Mouse (Mus musculus) layer of hippocampus, adult 8-10 months (tissue): ENCODE results near the gene Med8. TPM values are rescaled to one million over a fixed set of nuclear protein-coding genes. Genes with fewer than 3 reads are reported as not detected.
A peak's percentile ranks its signal among the peaks of the same experiment; 100 is the strongest.

Source experiments
- DNase-seq, 2 experiments: peaks; one replicate each; pipeline ENCODE4 v3.0.0; 2022; ENCODE audit warnings: low spot score in 2 of 2
- total RNA-seq, 4 experiments: library from RNA; stranded (reverse); gene quantifications; 2 replicates each; pipeline ENCODE4 v1.2.4; 2022

Med8 gene
- total RNA-seq, 4 experiments from 2014 or later = 54.8 to 59.6 (median 56.1) TPM

DNA sequence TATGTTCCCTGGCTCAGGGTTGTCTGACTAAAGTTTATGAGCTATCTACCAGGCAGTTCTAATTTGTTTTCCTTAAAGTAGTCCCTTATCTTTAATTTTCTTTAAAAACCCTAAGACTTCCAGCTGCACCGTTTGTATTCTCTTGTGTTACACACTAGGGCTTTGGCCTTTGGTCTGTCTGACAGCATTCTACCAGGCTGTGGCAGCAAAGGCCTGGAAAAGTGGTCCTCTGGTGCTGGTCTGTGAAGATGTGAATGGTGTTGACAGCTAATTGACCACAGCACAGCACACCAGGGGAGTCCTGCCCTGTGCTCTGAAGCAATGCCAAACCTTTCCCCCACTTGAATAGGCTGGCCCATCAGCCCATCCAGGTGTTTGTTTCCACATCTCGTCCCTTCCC, 6.6 kb downstream of the Med8 start:
- peak in 1 of 2 experiments; percentile 21 for DNase-seq

DNA sequence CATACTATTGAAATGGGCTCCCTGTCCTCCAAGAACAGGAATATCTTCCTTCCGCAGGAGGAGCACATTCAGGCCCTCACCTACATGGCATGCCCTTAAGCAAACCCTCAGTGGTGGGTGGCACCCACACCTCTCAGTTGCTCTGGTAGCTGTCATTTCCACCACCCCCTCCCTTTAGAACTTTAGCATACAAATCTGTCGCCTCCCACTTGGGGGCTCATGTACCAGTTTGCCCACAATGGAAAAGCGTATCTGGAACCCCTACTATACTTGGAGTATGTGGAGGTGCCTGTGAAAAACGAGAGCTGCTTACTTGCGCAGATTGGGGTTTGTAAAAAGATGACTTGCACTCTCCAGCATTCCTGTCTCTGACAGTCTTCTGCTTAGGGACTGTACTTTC, 7.2 kb downstream of the Med8 start:
- DNase-seq = no peak

DNA sequence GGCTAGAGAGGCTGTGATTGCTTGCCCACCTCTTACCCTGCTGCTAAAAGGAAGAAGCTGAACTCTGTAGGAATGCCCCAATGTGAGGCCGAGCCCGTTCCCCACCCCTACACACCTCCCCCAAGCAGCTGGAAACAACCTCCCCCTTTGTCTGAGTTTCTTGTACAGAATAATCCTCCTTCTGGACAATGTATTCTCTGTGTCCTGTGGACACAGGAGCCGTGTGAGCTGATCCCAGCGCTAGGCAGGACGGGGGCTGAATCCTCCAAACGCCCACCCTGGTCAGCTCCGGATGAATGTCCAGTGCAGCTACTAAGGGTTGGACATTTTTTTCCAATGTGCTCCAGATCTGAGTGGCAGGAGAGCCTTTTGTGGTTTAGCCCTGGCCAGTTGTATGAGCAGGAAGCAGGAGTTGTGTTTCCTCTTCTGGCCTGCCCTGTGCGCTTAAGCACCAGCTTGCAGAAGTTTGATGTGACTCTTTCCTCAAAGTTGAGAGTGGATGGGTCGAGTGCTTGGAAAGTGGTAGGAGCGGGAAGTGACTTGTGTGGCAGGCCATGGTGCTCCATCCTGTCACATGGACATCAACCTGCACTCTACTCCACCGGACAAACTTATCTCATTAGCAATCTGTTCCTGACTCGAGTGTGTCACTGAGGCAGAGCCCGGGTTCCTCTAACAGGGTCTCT, 8.1 kb downstream of the Med8 start:
- peak in 1 of 2 experiments; percentile 14 for DNase-seq

DNA sequence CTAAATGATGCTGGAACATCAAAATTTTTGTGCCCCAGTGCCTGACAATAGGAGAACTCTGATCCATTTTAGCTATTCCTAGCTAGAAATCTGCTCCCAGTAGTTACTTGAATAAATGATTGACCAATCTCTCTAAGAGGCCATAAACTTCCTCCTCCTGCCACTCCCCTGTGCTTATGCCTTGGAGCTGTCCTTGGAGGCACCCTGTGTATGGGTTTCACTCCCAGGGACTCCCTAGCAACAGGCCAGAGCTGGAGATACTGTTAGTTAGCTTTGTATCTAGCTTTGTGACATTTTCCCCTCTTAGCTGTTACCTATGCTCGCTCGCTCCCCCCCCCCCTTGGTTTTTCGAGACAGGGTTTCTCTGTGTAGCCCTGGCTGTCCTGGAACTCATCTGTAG, 12.2 kb downstream of the Med8 start:
- DNase-seq = no peak

DNA sequence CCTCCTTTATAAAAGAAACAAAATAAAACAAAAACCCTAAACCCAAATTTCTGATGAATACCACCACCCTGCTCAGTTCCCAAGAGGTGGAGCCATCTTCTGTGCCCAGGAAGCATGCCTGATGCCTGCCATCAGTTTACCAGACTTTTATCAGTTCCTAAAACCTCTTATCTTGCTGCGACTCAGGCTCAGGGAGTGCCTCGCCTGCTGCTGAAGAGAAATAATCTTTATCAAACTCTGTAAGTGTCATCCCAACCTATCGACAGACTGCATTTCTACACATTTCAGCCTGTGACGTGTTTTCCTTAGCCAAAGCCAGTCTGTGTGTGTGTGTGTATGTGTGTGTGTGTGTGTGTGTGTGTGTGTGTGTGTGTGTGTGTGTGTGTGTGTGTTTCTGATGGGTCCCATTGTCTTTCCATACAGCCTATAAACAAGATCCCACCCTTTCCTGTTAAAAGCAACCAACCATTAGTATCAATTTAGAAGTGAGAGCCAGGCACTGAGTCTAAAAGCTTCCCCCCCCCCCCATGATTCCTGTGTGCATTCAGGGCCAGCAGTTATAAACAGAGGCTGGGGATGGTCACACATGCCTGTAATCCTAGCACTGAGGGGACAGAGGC, 15.5 kb downstream of the Med8 start:
- DNase-seq = no peak

DNA sequence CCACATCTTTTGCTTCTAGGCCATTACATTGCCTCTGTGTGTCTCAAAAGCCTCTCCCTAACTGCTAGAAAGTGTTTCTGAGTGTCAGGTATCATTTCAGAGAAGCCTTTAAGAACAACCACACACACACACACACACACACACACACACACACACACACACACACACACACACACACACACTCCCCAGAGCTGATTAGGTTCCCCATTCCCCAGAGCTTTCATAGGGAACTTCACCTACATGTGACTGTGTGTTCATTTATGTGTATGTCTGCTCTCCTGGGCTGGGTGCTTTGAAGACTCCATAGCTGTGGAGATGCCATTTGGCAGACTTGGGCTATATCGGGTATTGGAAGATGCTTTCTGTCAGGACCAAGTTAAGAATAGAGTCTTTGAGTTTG, 16.2 kb downstream of the Med8 start:
- no peak for DNase-seq

DNA sequence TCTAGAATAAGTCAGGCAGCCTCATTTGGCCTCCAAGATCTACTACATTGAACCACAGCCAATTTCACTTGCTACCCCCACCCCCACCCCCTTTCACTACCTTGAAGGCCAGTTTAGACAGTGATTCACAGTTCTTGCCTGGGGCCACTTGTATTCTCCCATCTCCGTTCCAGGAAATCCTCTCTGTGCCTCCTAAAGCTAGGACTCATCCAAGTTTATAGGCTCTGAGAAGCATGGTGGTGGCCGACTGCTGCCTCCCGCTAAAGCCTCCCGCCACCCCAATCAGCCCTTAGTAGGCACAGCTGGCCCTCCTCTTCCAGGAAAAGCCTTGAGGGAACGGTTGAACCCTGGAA, 18.3 kb downstream of the Med8 start:
- no peak for DNase-seq

DNA sequence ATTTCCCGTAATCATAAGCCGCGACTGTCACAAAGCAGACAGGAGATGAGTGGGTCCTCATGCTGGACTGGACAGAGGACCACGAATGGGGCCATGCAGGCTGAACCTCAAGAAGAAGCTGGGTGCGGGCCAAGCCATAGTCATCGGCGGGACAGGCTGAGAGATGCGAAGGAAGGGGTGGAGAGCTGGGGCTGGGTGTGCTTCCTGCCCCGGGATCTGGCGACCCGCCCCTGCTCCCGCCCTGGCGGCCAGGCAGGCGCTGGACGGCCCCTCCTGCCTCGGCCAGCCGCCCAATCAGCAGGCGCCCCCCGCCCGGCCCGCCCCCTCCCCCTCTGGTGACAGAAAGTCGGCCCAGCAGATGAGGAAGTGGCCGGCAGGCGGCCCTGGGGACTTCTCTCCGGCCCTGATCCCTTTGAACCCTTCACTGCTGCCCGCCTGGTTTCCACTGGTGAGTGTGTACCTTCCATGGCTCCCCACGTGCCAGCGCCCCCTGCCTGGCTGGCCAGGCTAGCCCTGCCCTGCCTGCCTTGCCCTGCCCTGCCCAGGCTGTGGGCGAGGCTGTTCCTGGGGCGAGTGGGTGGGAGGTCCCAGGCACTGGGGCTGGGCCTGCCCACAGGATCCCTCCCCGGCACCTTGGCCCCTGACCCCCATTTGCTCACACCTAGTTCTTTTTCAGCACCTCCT, 18.8 kb downstream of the Med8 start, which contains the start of gene Elovl1:
TSS of gene Elovl1 (plus strand) at position 326 of the 684 bp plus-strand sequence.
- peak; percentile 71 to 73 for DNase-seq

DNA sequence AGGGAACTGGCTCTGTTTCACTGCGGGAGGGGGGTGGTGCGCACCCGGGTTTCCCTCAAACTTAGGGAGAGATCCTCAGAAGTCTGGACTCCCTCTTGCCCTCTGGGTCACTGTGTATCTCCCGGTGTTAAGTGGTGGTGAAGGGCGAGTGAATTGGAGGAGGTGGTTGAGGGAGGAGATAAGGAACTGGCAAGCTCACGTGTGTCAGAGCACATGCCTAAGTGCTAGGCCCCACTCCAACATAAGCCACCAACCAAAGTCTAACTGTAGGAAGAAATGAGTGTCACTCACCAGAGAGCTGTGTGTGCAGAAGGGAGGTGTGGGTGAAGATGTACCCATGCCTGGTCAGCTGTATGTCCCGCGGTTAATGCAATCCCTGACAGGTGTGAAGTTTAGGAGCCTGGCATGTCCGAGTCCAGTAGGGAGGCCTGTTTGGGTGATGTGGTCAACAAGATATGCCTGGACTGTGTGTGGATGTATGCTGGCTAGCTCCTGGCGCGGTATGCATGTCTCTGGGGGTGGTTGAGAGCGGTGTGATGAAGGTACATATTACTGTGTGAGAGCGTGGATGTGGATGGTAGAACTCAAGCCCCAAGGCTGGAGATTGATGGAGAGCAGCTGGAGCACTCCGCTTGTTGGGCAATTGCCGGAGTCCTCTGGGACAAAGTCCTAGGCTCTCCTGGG, 19.5 kb downstream of the Med8 start:
- DNase-seq = no peak

DNA sequence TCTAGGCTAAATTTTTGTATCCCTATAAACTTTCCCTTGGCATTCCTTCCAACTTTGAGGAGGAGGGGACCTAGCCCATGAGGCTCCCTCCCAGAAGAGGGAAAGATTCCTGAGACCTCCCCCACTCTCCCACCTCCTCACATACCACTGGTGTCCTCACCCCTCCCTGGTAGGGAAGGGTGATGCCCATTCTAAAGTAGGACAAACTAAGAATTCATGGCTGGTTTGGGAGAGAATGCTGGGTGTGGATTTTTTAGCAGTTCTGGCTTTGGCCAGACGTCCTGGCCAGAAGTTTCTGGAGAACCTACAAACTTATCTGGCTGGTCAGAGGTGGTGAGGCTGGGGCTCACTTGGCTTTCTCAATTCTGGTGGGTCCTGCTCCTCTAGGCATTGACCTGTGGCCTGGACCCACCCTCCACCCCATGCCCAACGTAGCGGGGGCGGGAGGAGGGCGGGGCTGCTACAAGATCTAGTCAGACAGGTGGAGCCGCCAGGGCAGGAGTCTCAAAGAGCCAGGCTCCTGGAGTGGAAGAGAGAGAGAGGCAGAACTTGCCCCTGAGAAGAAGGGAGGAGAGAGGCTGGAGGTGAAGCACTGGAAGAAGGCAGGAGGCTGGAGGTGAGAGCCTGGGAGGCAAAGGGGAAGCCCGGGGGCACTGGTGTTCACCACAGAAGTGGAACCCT, 20.2 kb downstream of the Med8 start:
- DNase-seq = no peak

DNA sequence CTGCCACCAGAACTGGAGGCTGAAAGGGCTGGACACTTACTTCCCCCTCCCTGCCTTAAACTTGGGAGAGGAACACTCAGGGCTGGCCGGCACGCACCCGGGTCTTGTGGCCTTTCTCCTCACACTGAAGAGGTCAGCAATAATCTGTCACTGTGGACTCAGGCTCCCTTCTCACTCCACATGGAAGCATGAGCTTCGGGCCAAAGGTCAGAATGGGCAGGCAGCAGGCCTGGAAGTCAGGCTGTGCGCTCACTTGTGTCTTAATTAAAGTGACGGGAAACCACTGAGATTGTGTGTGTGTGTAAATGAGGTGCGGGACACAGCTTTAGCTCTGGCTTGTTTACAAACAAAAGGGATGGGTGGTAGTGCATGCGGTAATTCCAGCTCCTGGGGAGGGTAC, 23.2 kb downstream of the Med8 start:
- DNase-seq = no peak

DNA sequence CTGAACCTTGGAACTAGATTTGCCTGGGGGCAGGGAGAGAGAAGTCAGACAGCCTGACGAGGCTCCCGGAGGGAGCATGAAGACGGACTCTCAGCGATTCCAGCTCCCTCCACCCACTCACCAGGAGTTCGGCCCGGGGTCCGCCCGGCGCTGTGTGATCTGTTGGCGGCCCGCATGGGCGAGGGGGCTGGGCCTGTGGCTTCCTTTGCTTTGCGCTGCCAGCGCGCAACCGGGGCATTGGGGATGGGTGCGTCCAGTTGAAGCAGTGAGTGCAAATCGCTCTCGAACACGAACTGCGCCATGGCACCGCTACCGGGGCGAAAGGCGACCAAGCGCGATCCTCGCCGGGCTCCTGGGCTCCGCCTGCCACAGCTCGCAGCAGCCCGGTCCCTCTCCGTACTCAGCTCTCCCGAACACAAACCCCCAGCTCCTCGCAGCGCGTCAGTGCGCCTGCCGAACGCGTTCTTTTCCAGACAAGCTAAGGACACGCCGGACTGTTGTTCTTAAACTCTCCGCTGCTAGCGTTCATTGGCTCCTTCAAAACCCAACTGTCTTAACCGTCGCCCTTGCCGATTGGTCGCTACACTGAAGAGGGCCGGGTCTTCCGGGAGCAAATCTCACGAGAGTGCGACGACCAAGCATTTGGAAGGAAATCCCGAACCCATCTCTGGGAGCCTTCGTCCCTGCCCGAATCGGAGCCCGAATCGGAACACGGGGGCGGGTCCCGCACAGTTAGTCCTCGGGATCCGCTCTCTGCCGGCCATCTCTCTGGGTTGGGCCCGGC, 27.9 kb downstream of the Med8 start, which contains the start of gene Cdc20:
TSS of gene Cdc20 (minus strand) at position 533 of the 784 bp plus-strand sequence.
- DNase-seq = peak; percentile 88 to 92

DNA sequence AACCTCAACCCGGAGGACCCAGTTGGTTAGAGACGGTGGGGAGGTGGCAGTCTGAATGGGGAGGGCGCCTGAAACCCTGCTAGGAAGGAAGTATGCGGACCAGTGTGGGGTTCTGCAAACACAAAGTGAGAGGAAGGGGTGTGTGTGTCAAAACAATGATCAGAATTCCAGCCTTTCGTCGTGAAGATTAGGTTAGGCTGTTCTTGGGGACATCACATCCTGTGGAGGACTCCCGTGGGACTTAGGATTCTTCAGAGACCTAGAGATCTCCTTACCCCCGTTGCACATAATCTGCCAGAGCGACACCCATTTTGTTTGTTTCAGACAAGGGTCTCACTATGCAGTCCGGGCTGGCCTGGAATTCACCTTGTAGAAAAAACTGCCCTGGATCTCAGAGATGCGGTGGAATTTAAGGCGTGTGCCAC, 28.7 kb downstream of the Med8 start:
- DNase-seq = no peak

DNA sequence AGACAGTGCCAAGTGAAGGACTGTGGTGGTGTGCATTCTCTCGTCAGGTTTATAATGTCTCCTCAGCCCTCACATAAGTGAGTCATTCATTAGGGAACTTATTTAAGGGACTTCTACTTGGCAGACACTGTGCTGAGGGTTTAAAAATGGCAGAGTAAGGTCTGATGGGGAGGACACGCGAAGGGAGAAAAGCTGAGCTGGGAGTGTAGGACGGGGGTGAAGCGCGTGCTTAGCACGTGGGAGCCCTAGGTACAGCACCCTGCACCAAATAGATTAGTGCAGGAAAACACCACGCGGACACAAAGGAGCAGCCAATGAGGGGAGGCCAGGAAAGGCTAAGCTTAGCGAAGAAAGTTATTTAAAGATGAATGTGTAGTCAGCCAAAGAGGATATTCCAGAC, 36.0 kb downstream of the Med8 start:
- no peak for DNase-seq

DNA sequence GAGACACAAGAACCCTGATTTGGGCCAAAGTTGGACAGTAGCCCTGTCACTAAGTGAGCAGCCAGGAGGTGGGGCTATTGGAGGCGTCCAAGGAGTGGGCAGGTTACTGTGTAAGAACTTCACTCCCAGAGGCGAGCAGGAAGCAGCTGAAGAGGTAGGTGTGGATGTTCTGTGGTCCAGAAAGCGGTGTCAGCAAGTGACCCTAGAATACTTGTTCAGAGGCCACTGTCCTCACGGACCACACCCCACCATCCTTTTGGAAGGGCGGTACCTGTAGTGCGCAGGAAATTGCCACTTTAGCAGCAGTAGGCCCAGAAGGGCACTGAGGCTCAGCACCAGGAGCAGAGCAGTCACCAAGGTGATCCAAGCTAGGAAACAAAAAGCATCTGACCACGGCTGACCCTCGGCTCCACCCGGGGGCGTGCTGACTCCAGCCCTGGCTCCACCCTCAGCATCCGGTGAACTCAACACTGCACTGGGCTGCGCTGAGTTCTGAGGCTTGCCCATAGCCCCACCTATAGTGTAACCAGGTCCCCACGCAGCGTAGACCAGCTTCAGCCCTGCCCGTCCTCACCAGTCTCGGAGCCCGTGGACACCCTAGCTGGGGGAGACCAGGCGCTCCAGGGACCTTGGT, 36.8 kb downstream of the Med8 start:
- no peak for DNase-seq

DNA sequence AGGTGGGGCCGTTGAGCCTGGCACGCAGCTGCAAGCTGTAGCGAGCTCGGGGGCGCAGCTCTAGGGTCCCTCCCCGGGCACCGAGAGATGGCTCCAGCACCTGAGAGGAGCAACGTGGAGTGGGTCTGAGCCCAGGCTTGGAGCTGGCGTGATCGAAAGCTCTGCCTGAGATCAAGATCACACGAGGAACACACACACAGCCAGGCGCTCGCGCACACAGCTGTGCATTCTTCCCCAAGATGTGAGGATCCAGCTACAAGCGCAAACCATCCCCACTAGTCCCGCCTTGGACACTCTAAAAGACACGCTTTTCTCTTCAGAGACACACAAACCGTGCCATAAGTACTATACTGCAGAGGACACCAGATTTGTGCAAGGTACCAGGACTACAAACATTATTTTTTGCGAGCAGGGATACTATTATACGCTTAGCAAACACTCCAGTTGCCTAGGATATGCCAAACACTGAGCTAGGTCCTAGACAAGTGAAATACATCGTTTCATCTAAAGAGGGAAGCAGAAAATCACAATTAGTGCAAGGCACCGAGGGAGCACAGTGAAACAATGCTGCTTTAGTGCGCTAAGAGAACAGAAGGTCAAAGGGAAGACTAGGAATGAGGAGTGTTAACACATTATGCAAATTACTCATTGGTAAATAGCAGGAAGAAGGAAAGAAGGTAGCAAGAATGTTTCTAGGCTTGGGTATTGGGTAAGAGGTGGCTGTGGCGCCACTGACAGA, 37.4 kb downstream of the Med8 start:
- DNase-seq = no peak

DNA sequence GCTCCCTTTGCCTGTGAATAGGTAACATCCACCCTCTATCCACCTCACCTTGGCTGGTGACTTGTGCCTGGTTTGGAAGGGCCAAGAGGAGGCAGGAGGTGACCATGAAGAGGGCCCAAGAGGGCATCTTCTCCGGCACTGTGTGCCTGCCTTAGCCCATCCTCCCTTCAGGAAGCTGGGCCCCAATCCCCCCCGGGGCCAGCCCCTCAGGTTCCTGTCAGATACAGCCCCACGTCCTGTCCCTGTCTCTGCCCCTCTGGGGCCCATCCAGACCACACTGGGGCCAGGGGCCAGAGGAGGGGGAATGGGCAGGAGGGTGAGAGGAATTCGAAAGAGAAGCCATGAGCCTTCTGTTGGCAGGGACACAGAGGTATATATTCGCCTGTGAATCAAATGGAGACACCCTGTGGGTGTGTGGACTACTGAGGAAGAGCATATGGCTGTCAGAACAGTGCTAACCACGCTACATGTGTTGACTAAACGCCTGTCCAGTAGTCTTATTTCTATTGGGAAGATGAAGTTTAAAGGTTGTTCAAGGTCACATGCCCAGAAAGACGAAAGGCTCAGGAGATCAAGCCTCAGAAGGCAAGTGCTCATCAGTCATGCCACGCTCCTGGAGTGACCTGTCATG, 48.3 kb downstream of the Med8 start, which contains the start of gene Mpl:
TSS of gene Mpl (minus strand) at position 169 of the 631 bp plus-strand sequence.
- no peak for DNase-seq

DNA sequence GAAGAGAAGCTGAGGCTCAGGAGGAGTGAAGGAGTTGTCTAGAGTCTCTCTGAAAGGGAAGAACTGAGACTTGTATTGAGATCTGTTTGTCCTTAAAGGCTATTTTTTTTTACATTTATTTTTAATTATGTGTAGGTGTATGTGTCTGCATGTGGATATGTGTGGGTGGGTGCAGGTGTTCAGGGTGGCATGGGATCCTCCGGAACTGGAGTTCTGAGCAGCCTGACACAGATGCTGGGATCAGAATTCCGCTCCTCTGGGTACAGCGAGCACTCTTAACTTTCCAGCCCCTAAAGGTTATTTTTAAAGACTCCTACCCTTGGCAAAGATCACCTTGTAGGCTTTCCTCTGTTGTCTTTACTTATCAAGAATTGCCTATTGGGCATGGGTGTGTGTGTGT, 55.8 kb downstream of the Med8 start:
- no peak for DNase-seq
